Mouse (Mus musculus): ENCODE results near the gene Pabpn1.

GRCm38 (mm10) chr14:54860511-54860910 lies 31.8 kb upstream of the Pabpn1 start:
- TF ChIP-seq CTCF (IDR thresholded peaks at IDR 0.05; ENCODE audit: low read depth, low read length), result peak; percentile 23; the same call in 1 of the 2 replicates
- no peak for TF ChIP-seq POLR2A (IDR thresholded peaks at IDR 0.05; ENCODE audit: borderline replicate concordance, low read depth, low read length)
